Mouse (Mus musculus) forebrain, embryonic 15.5 days (tissue): ENCODE measurements around the gene Top2a. TPM values are rescaled to one million over a fixed set of nuclear protein-coding genes. Genes with fewer than 3 reads are reported as not detected.
A peak's percentile ranks its signal among the peaks of the same experiment; 100 is the strongest.
"Not testable (repeated sequence)": the region's sequence is repeated elsewhere in the genome, so short reads cannot be mapped to it uniquely, and the experiment has no call there.

Source experiments
- ATAC-seq: fragments of 200-750 bp; cut with Nextera tagmentation; replicated peaks from 2 replicates; pipeline ENCODE4 v1.8.0; 2017; ENCODE audit warnings: mild to moderate bottlenecking, moderate TSS enrichment, moderate library complexity
- H3K27ac ChIP-seq: fragments of 300-500 bp; sonication (generic); replicated peaks from 2 replicates; pipeline ENCODE4 v1.5.1; 2015; ENCODE audit warnings: mild to moderate bottlenecking, inconsistent platforms
- H3K27me3 ChIP-seq: fragments of 300-500 bp; sonication (generic); 2 replicates; pipeline ENCODE4 v1.6.1; 2015; ENCODE audit warnings: inconsistent platforms
- H3K36me3 ChIP-seq: fragments of 300-500 bp; sonication (generic); 2 replicates; pipeline ENCODE4 v1.6.1; 2015; ENCODE audit warnings: mild to moderate bottlenecking, inconsistent platforms
- H3K4me1 ChIP-seq: fragments of 300-500 bp; sonication (generic); 2 replicates; pipeline ENCODE4 v1.6.1; 2015; ENCODE audit warnings: inconsistent platforms
- H3K4me2 ChIP-seq: fragments of 300-500 bp; sonication (generic); replicated peaks from 2 replicates; pipeline ENCODE4 v1.6.1; 2015; ENCODE audit warnings: mild to moderate bottlenecking, inconsistent platforms
- H3K4me3 ChIP-seq: fragments of 300-500 bp; sonication (generic); 2 replicates; pipeline ENCODE4 v1.5.1; 2015; ENCODE audit warnings: mild to moderate bottlenecking, inconsistent platforms
- H3K9ac ChIP-seq: fragments of 300-500 bp; sonication (generic); replicated peaks from 2 replicates; pipeline ENCODE4 v1.6.1; 2015; ENCODE audit warnings: mild to moderate bottlenecking, inconsistent platforms
- H3K9me3 ChIP-seq: fragments of 300-500 bp; sonication (generic); 2 replicates; pipeline ENCODE4 v1.6.1; 2016; ENCODE audit warnings: inconsistent platforms
- WGBS: fragments of 180-500 bp; shearing (Covaris S2); methylation state at CpG from one replicate; pipeline ENCODE4 v1.1.7; 2015; ENCODE audit warnings: mixed read lengths; 5-methylcytosine and 5-hydroxymethylcytosine counted together
- polyA plus RNA-seq: library from polyadenylated mRNA; unstranded; fragments of >200 nt; fragmentation: Nextera tagmentation; extraction: Ambion mirVana; gene quantifications from 2 replicates; pipeline ENCODE4 v1.2.1, GENCODE M21; 2015

Gene Top2a
- polyA plus RNA-seq, 1 experiment from 2014 or later, result 126 TPM

- Histone ChIP-seq H3K9me3 (no peaks in the 10 kb centered on the region), H3K4me3 (no peak overlapping the region), H3K36me3 (peaks cover 49% of the 10 kb centered on the region), H3K27ac (no peak overlapping the region), H3K4me2 (no peak overlapping the region), H3K9ac (no peak overlapping the region), H3K4me1 (no peaks in the 10 kb centered on the region), H3K27me3 (no peaks in the 10 kb centered on the region)
- WGBS, result 92% methylated on average over 11 of the region's 11 CpGs
- ATAC-seq, result no peak
Observed at GRCm38 (mm10) chr11:98999243-98999642, 24.7 kb downstream of the Top2a start.

GRCm38 (mm10) chr11:98998776-98999175, 25.2 kb downstream of the Top2a start:
- no peaks in the 10 kb centered on the region for H3K4me1 ChIP-seq
- no peak overlapping the region for H3K9ac ChIP-seq
- no peak overlapping the region for H3K4me3 ChIP-seq
- no peaks in the 10 kb centered on the region for H3K9me3 ChIP-seq
- no peaks in the 10 kb centered on the region for H3K27me3 ChIP-seq
- no peak for ATAC-seq
- no peak overlapping the region for H3K4me2 ChIP-seq
- H3K36me3 ChIP-seq, result peaks cover 50% of the 10 kb centered on the region
- no peak overlapping the region for H3K27ac ChIP-seq

GRCm38 (mm10) chr11:98997659-98998058, 26.3 kb downstream of the Top2a start:
- Histone ChIP-seq H3K9ac (no peak overlapping the region), H3K36me3 (peaks cover 52% of the 10 kb centered on the region), H3K4me2 (no peak overlapping the region), H3K9me3 (no peaks in the 10 kb centered on the region), H3K4me3 (no peak overlapping the region), H3K27me3 (no peaks in the 10 kb centered on the region), H3K27ac (no peak overlapping the region), H3K4me1 (no peaks in the 10 kb centered on the region)
- 98% methylated on average over 4 of the region's 4 CpGs for WGBS
- ATAC-seq, result no peak

- Histone ChIP-seq H3K27me3 (no peaks in the 10 kb centered on the region), H3K9ac (no peak overlapping the region), H3K4me1 (no peaks in the 10 kb centered on the region), H3K9me3 (no peaks in the 10 kb centered on the region), H3K4me3 (no peak overlapping the region), H3K4me2 (no peak overlapping the region), H3K36me3 (peaks cover 41% of the 10 kb centered on the region), H3K27ac (no peak overlapping the region)
- ATAC-seq, result no peak
- 90% methylated on average over 7 of the region's 7 CpGs for WGBS
Observed at GRCm38 (mm10) chr11:98995987-98996386, 28.0 kb downstream of the Top2a start.

GRCm38 (mm10) chr11:98990866-98991265, 33.1 kb downstream of the Top2a start:
- H3K4me3 ChIP-seq, result no peak overlapping the region
- no peak overlapping the region for H3K27ac ChIP-seq
- no peaks in the 10 kb centered on the region for H3K4me1 ChIP-seq
- peaks cover 23% of the 10 kb centered on the region for H3K36me3 ChIP-seq
- H3K9me3 ChIP-seq, result no peaks in the 10 kb centered on the region
- no peak overlapping the region for H3K9ac ChIP-seq
- WGBS, result 87% methylated on average over 6 of the region's 6 CpGs
- no peak for ATAC-seq
- H3K27me3 ChIP-seq, result no peaks in the 10 kb centered on the region
- H3K4me2 ChIP-seq, result no peak overlapping the region

GRCm38 (mm10) chr11:98988260-98988659, 35.7 kb downstream of the Top2a start:
- not testable (repeated sequence) for H3K27ac ChIP-seq, H3K4me1 ChIP-seq, H3K27me3 ChIP-seq, H3K4me2 ChIP-seq, ATAC-seq, H3K9me3 ChIP-seq, H3K4me3 ChIP-seq, H3K36me3 ChIP-seq, H3K9ac ChIP-seq
- WGBS, result 94% methylated on average over 6 of the region's 6 CpGs

- peaks cover 11% of the 10 kb centered on the region for H3K4me1 ChIP-seq
- H3K4me2 ChIP-seq, result no peak overlapping the region
- no peak overlapping the region for H3K9ac ChIP-seq
- no peak overlapping the region for H3K4me3 ChIP-seq
- 91% methylated on average over 7 of the region's 7 CpGs for WGBS
- H3K27ac ChIP-seq, result no peak overlapping the region
- H3K9me3 ChIP-seq, result no peaks in the 10 kb centered on the region
- ATAC-seq, result no peak
- peaks cover 6% of the 10 kb centered on the region; the same call in 1 of the 2 replicates for H3K27me3 ChIP-seq
- H3K36me3 ChIP-seq, result no peaks in the 10 kb centered on the region; the same call in 1 of the 2 replicates
Observed at GRCm38 (mm10) chr11:98985542-98985941, 38.4 kb downstream of the Top2a start.

GRCm38 (mm10) chr11:98983551-98983950, 40.4 kb downstream of the Top2a start:
- WGBS, result 48% methylated on average over 8 of the region's 8 CpGs
- H3K4me2 ChIP-seq, result peak overlapping the region; percentile 78
- ATAC-seq, result no peak
- peak overlapping the region; percentile 50; the same call in 1 of the 2 replicates for H3K4me3 ChIP-seq
- peaks cover 11% of the 10 kb centered on the region for H3K4me1 ChIP-seq
- no peak overlapping the region for H3K9ac ChIP-seq
- no peak overlapping the region for H3K27ac ChIP-seq
- no peaks in the 10 kb centered on the region; the same call in 1 of the 2 replicates for H3K36me3 ChIP-seq
- no peaks in the 10 kb centered on the region for H3K9me3 ChIP-seq
- peaks cover 7% of the 10 kb centered on the region for H3K27me3 ChIP-seq

GRCm38 (mm10) chr11:98982773-98983133, 41.2 kb downstream of the Top2a start, which contains the start of gene Gjd3:
Gene Gjd3, minus strand, starts transcription at chr11:98983016.
- H3K9me3 ChIP-seq, result no peaks in the 10 kb centered on the region
- peak within 1 kb of the TSS; percentile 78 for H3K4me2 ChIP-seq
- peak; percentile 18; the same call in 1 of the 2 replicates for ATAC-seq
- 1% methylated on average over 28 of the region's 28 CpGs for whole genome bisulfite sequencing
- peak within 1 kb of the TSS; percentile 50 for H3K4me3 ChIP-seq
- peaks cover 11% of the 10 kb centered on the region for H3K4me1 ChIP-seq
- H3K27ac ChIP-seq, result peak within 1 kb of the TSS; percentile 83
- no peaks in the 10 kb centered on the region for H3K36me3 ChIP-seq
- peaks cover 7% of the 10 kb centered on the region for H3K27me3 ChIP-seq
- peak within 1 kb of the TSS; percentile 54 for H3K9ac ChIP-seq

- peak; percentile 72 for ATAC-seq
- H3K27ac ChIP-seq, result peak overlapping the region; percentile 83
- no peaks in the 10 kb centered on the region for H3K36me3 ChIP-seq
- under 1% methylated on average over 94 of the region's 94 CpGs for WGBS
- no peaks in the 10 kb centered on the region for H3K9me3 ChIP-seq
- peak overlapping the region; percentile 78 for H3K4me2 ChIP-seq
- H3K4me3 ChIP-seq, result peak overlapping the region; percentile 50
- peak overlapping the region; percentile 54 for H3K9ac ChIP-seq
- H3K4me1 ChIP-seq, result peaks cover 11% of the 10 kb centered on the region
- peaks cover 7% of the 10 kb centered on the region for H3K27me3 ChIP-seq
Observed at GRCm38 (mm10) chr11:98981997-98982772, 41.8 kb downstream of the Top2a start.

GRCm38 (mm10) chr11:98981289-98981996, 42.5 kb downstream of the Top2a start:
- Histone ChIP-seq H3K4me3 (peak overlapping the region; percentile 50), H3K4me2 (peak overlapping the region; percentile 78), H3K9me3 (no peaks in the 10 kb centered on the region), H3K36me3 (no peaks in the 10 kb centered on the region), H3K4me1 (peaks cover 11% of the 10 kb centered on the region), H3K9ac (peak overlapping the region; percentile 54), H3K27ac (peak overlapping the region; percentile 83), H3K27me3 (peaks cover 7% of the 10 kb centered on the region)
- 33% methylated on average over 20 of the region's 20 CpGs for WGBS
- peak; percentile 26; the same call in 1 of the 2 replicates for ATAC-seq

- no peaks in the 10 kb centered on the region for H3K36me3 ChIP-seq
- ATAC-seq, result no peak
Observed at GRCm38 (mm10) chr11:98979356-98979755, 44.6 kb downstream of the Top2a start.

More at GRCm38 (mm10) chr11:98979356-98979755, 44.6 kb downstream of the Top2a start:
- H3K9ac ChIP-seq, result no peak overlapping the region
- H3K4me2 ChIP-seq, result no peak overlapping the region
- peaks cover 7% of the 10 kb centered on the region for H3K27me3 ChIP-seq
- H3K9me3 ChIP-seq, result no peaks in the 10 kb centered on the region
- peaks cover 11% of the 10 kb centered on the region for H3K4me1 ChIP-seq
- no peak overlapping the region for H3K27ac ChIP-seq
- H3K4me3 ChIP-seq, result no peak overlapping the region
- 85% methylated on average over 4 of the region's 5 CpGs for WGBS
